Mouse (Mus musculus) liver, embryonic 14.5 days (tissue): ENCODE measurements around the gene Gm12184. TPM values are rescaled to one million over a fixed set of nuclear protein-coding genes. Genes with fewer than 3 reads are reported as not detected.
"Not testable (repeated sequence)": the region's sequence is repeated elsewhere in the genome, so short reads cannot be mapped to it uniquely, and the experiment has no call there.

ENCODE experiments used
- ATAC-seq: fragments of 200-750 bp; cut with Nextera tagmentation; 2 replicates; pipeline ENCODE4 v1.8.0; 2017; ENCODE audit warnings: moderate number of reproducible peaks, mild to moderate bottlenecking, moderate library complexity; ENCODE audit not compliant: insufficient read depth
- DNase-seq, 3 experiments: peaks; one replicate each; pipeline ENCODE4 v3.0.0-alpha.2; 2012 to 2013; ENCODE audit warnings: low read depth in 3 of 3, low spot score in 3 of 3
- H3K27ac ChIP-seq: fragments of 300-500 bp; sonication (generic); 2 replicates; pipeline ENCODE4 v1.5.1; 2014; ENCODE audit warnings: moderate library complexity, mild to moderate bottlenecking, control low read depth, inconsistent platforms
- H3K27me3 ChIP-seq: fragments of 300-500 bp; sonication (generic); 2 replicates; pipeline ENCODE4 v1.6.1; 2014; ENCODE audit warnings: mild to moderate bottlenecking, low read length, moderate library complexity; ENCODE audit not compliant: control insufficient read depth, insufficient read depth
- H3K36me3 ChIP-seq: fragments of 300-500 bp; sonication (generic); replicated peaks from 2 replicates; pipeline ENCODE4 v1.6.1; 2014; ENCODE audit warnings: low read depth; ENCODE audit not compliant: control insufficient read depth, insufficient read depth
- H3K4me1 ChIP-seq, 2 experiments: fragments of 200-500 bp in 1 of 2; fragments of 300-500 bp in 1 of 2; sonication (generic) in 1 of 2; replicated peaks; 2 replicates each; pipeline ENCODE4 v1.6.1; 2012 to 2014; ENCODE audit warnings: antibody characterized with exemption in 1 of 2, inconsistent platforms in 1 of 2, low read length in 1 of 2; ENCODE audit not compliant: control insufficient read depth in 2 of 2, insufficient read depth in 2 of 2
- H3K4me2 ChIP-seq: fragments of 300-500 bp; sonication (generic); 2 replicates; pipeline ENCODE4 v1.6.1; 2014; ENCODE audit warnings: low read depth, mild to moderate bottlenecking, control low read depth, moderate library complexity
- H3K4me3 ChIP-seq, 2 experiments: fragments of 200-500 bp in 1 of 2; fragments of 300-500 bp in 1 of 2; sonication (generic) in 1 of 2; 2 replicates each; pipeline ENCODE4 v1.5.1; 2012 to 2014; ENCODE audit warnings: low read depth in 2 of 2, low read length in 2 of 2, mild to moderate bottlenecking in 2 of 2, control low read depth in 1 of 2, inconsistent platforms in 1 of 2, moderate library complexity in 1 of 2; ENCODE audit not compliant: insufficient read depth in 1 of 2
- H3K9ac ChIP-seq: fragments of 300-500 bp; sonication (generic); replicated peaks from 2 replicates; pipeline ENCODE4 v1.6.1; 2014; ENCODE audit warnings: mild to moderate bottlenecking, control low read depth, moderate library complexity
- H3K9me3 ChIP-seq: fragments of 300-500 bp; sonication (generic); 2 replicates; pipeline ENCODE4 v1.6.1; 2016; ENCODE audit warnings: low read length, mixed read lengths; ENCODE audit not compliant: control insufficient read depth
- CTCF ChIP-seq: IDR thresholded peaks from 2 replicates; pipeline ENCODE4 v1.5.1; 2016; ENCODE audit warnings: antibody characterized with exemption, low read depth, control low read depth
- EP300 ChIP-seq: IDR thresholded peaks from 2 replicates; pipeline ENCODE4 v1.6.1; 2016; ENCODE audit warnings: antibody characterized with exemption, low read depth
- WGBS: fragments of 180-500 bp; shearing (Covaris S2); extraction: QIAGEN DNeasy Blood & Tissue Kit; methylation state at CpG from one replicate; pipeline ENCODE4 v1.1.7; 2014; ENCODE audit not compliant: insufficient replicate concordance; 5-methylcytosine and 5-hydroxymethylcytosine counted together
- polyA plus RNA-seq, 2 experiments: library from polyadenylated mRNA; depleted of rRNA in 1 of 2; stranded (reverse) in 1 of 2; unstranded in 1 of 2; fragments of >200 nt; fragmentation: Nextera tagmentation in 1 of 2; extraction: Ambion mirVana in 1 of 2; gene quantifications; 2 replicates each; pipeline versions ENCODE4 v1.2.1 to v1.2.3; 2012 to 2014

The Gm12184 gene
- polyA plus RNA-seq, 2 experiments = 1.6 to 12.4 TPM

- no peak for TF ChIP-seq EP300
- TF ChIP-seq CTCF = no peak
- DNase-seq (no peak), ATAC-seq (no peak)
- H3K9ac ChIP-seq = no peak overlapping the region
- H3K27me3 ChIP-seq = no peaks in the 10 kb centered on the region
- peaks cover 10% of the 10 kb centered on the region in 2 experiments for H3K4me1 ChIP-seq
- no peaks in the 10 kb centered on the region; the same call in 1 of the 2 replicates for H3K9me3 ChIP-seq
- no peak overlapping the region for H3K4me3 ChIP-seq
- H3K36me3 ChIP-seq = no peaks in the 10 kb centered on the region
- H3K27ac ChIP-seq = no peak overlapping the region
- 52% methylated on average over 2 of the region's 2 CpGs for WGBS
- no peak overlapping the region for H3K4me2 ChIP-seq
These were observed 23.8 kb upstream of the Gm12184 start for GRCm38 (mm10) chr11:48850240-48850639.

- WGBS = 45% methylated on average over 5 of the region's 5 CpGs
- no peaks in the 10 kb centered on the region; the same call in 1 of the 2 replicates for H3K9me3 ChIP-seq
- H3K4me3 ChIP-seq = no peak overlapping the region
- no peak overlapping the region for H3K27ac ChIP-seq
- no peak for DNase-seq
- no peak overlapping the region for H3K4me2 ChIP-seq
- ATAC-seq = no peak
- TF ChIP-seq EP300 = no peak
- no peak for TF ChIP-seq CTCF
- H3K9ac ChIP-seq = no peak overlapping the region
- H3K36me3 ChIP-seq = no peaks in the 10 kb centered on the region
- H3K27me3 ChIP-seq = no peaks in the 10 kb centered on the region
- H3K4me1 ChIP-seq = no peaks in the 10 kb centered on the region; a peak in 1 of 4 replicates
These were observed 20.4 kb upstream of the Gm12184 start for GRCm38 (mm10) chr11:48846881-48847280.

GRCm38 (mm10) chr11:48846362-48846761 lies 19.9 kb upstream of the Gm12184 start:
- not testable (repeated sequence) for H3K9ac ChIP-seq, ATAC-seq, H3K27ac ChIP-seq, H3K27me3 ChIP-seq, H3K4me2 ChIP-seq, H3K4me3 ChIP-seq, DNase-seq, H3K9me3 ChIP-seq, H3K4me1 ChIP-seq, H3K36me3 ChIP-seq
- 57% methylated on average over 2 of the region's 2 CpGs for WGBS

GRCm38 (mm10) chr11:48845244-48845815 lies 18.9 kb upstream of the Gm12184 start:
- no peaks in the 10 kb centered on the region; a peak in 1 of 4 replicates for H3K4me1 ChIP-seq

GRCm38 (mm10) chr11:48844309-48844708 lies 17.9 kb upstream of the Gm12184 start:
- ATAC-seq (no peak), DNase-seq (no peak)
- H3K4me3 ChIP-seq = no peak overlapping the region
- H3K4me1 ChIP-seq = no peaks in the 10 kb centered on the region; a peak in 1 of 4 replicates
- 60% methylated on average over 6 of the region's 6 CpGs for WGBS
- no peaks in the 10 kb centered on the region for H3K9me3 ChIP-seq
- H3K27ac ChIP-seq = no peak overlapping the region
- H3K9ac ChIP-seq = no peak overlapping the region
- H3K4me2 ChIP-seq = no peak overlapping the region
- H3K36me3 ChIP-seq = no peaks in the 10 kb centered on the region
- TF ChIP-seq EP300 (no peak), CTCF (no peak)
- no peaks in the 10 kb centered on the region for H3K27me3 ChIP-seq

More at GRCm38 (mm10) chr11:48845244-48845815, 18.9 kb upstream of the Gm12184 start:
- Histone ChIP-seq H3K36me3 (no peaks in the 10 kb centered on the region), H3K4me2 (no peak overlapping the region), H3K4me3 (no peak overlapping the region), H3K9me3 (no peaks in the 10 kb centered on the region), H3K9ac (no peak overlapping the region), H3K27ac (no peak overlapping the region), H3K27me3 (no peaks in the 10 kb centered on the region)
- WGBS = 41% methylated on average over 13 of the region's 13 CpGs
- ATAC-seq (no peak), DNase-seq (no peak)
- no peak for TF ChIP-seq EP300
- TF ChIP-seq CTCF = no peak
